Mouse (Mus musculus): ENCODE measurements around the gene Ldlrad3. TPM values are rescaled to one million over a fixed set of nuclear protein-coding genes. Genes with fewer than 3 reads are reported as not detected.

Ldlrad3 gene
- total and polyA plus RNA-seq, 3 experiments = 4.9 to 9.5 (median 7.8) TPM

GRCm38 (mm10) chr2:101905534-101906378 lies 280.4 kb downstream of the Ldlrad3 start:
- DNase-seq = peak; percentile 72

GRCm38 (mm10) chr2:101902196-101902595 lies 284.0 kb downstream of the Ldlrad3 start:
- no peak for DNase-seq

Other genes starting within 250 kb of the Ldlrad3 start
- gene Trim44, start 221.4 kb upstream of the Ldlrad3 start, total RNA-seq (2021) = 10 to 100 TPM; 59.9 to 61.0 TPM
- 20.6 and 20.9 TPM in 2 replicates for gene Trim44, start 221.4 kb upstream of the Ldlrad3 start, polyA plus RNA-seq (2012; rRNA removed)